Mouse (Mus musculus): ENCODE measurements around the gene Zfp653. TPM values are rescaled to one million over a fixed set of nuclear protein-coding genes. Genes with fewer than 3 reads are reported as not detected.

Zfp653 gene
- polyA plus RNA-seq, 1 experiment from 2014 or later: 3.7 TPM

GRCm38 (mm10) chr9:22024592-22024991 is 46.6 kb downstream of the Zfp653 start:
- no peaks in the 10 kb centered on the region for H3K36me3 ChIP-seq
- H3K9me3 ChIP-seq (replicated peaks): no peaks in the 10 kb centered on the region
- H3K27me3 ChIP-seq: peaks cover 4% of the 10 kb centered on the region
- peak; percentile 58; the same call in 1 of the 2 replicates for ATAC-seq (ENCODE audit: low read depth)
- 62% methylated on average over 8 of the region's 8 CpGs for whole genome bisulfite sequencing (ENCODE audit: insufficient replicate concordance)
- H3K4me1 ChIP-seq (replicated peaks): peaks cover 14% of the 10 kb centered on the region
- no peak overlapping the region for H3K4me2 ChIP-seq
- no peak for DNase-seq
- H3K27ac ChIP-seq: no peak overlapping the region
- no peak overlapping the region for H3K9ac ChIP-seq
- H3K4me3 ChIP-seq (replicated peaks): no peak overlapping the region

GRCm38 (mm10) chr9:22017208-22017825 is 53.9 kb downstream of the Zfp653 start:
- Histone ChIP-seq H3K4me1 (replicated peaks) (0 out of 2 replicates have a peak, but pooled peaks cover 3% of the 10 kb centered on the region), H3K36me3 (peaks cover 25% of the 10 kb centered on the region), H3K27me3 (no peaks in the 10 kb centered on the region), H3K9me3 (replicated peaks) (no peaks in the 10 kb centered on the region), H3K9ac (no peak overlapping the region), H3K4me2 (no peak overlapping the region), H3K27ac (no peak overlapping the region), H3K4me3 (replicated peaks) (no peak overlapping the region)
- ATAC-seq (ENCODE audit: low read depth): 0 out of 2 replicates have a peak, but pooled peaks have one; percentile 25
- 68% methylated on average over 7 of the region's 7 CpGs for WGBS (ENCODE audit: insufficient replicate concordance)
- DNase-seq: no peak

GRCm38 (mm10) chr9:22016245-22016644 is 54.9 kb downstream of the Zfp653 start:
- H3K36me3 ChIP-seq: peaks cover 35% of the 10 kb centered on the region
- H3K4me2 ChIP-seq: no peak overlapping the region
- no peaks in the 10 kb centered on the region for H3K9me3 ChIP-seq (replicated peaks)
- H3K9ac ChIP-seq: no peak overlapping the region
- no peak overlapping the region for H3K27ac ChIP-seq
- H3K4me3 ChIP-seq (replicated peaks): no peak overlapping the region
- WGBS (ENCODE audit: insufficient replicate concordance): 64% methylated on average over 10 of the region's 10 CpGs
- H3K4me1 ChIP-seq (replicated peaks): 0 out of 2 replicates have a peak, but pooled peaks cover 3% of the 10 kb centered on the region
- ATAC-seq (ENCODE audit: low read depth) (no peak), DNase-seq (no peak)
- H3K27me3 ChIP-seq: no peaks in the 10 kb centered on the region

GRCm38 (mm10) chr9:22012731-22013130 is 58.4 kb downstream of the Zfp653 start:
- DNase-seq (no peak), ATAC-seq (ENCODE audit: low read depth) (no peak)
- no peaks in the 10 kb centered on the region for H3K9me3 ChIP-seq (replicated peaks)
- H3K4me3 ChIP-seq (replicated peaks): no peak overlapping the region
- no peaks in the 10 kb centered on the region for H3K4me1 ChIP-seq (replicated peaks)
- no peak overlapping the region for H3K27ac ChIP-seq
- no peak overlapping the region for H3K4me2 ChIP-seq
- no peak overlapping the region for H3K9ac ChIP-seq
- H3K27me3 ChIP-seq: no peaks in the 10 kb centered on the region
- 91% methylated on average over 13 of the region's 13 CpGs for WGBS (ENCODE audit: insufficient replicate concordance)
- peaks cover 71% of the 10 kb centered on the region for H3K36me3 ChIP-seq

- WGBS (ENCODE audit: insufficient replicate concordance): 61% methylated on average over 5 of the region's 5 CpGs
- no peaks in the 10 kb centered on the region for H3K27me3 ChIP-seq
- 0 out of 2 replicates have a peak, but pooled peaks cover 6% of the 10 kb centered on the region for H3K4me1 ChIP-seq (replicated peaks)
- H3K9ac ChIP-seq: no peak overlapping the region
- peaks cover 87% of the 10 kb centered on the region for H3K36me3 ChIP-seq
- H3K27ac ChIP-seq: no peak overlapping the region
- no peaks in the 10 kb centered on the region for H3K9me3 ChIP-seq (replicated peaks)
- DNase-seq: no peak
- no peak for ATAC-seq (ENCODE audit: low read depth)
- H3K4me2 ChIP-seq: no peak overlapping the region
- H3K4me3 ChIP-seq (replicated peaks): no peak overlapping the region
Measured at GRCm38 (mm10) chr9:22011055-22011454, 60.1 kb downstream of the Zfp653 start.

Small RNA genes within 50 kb of the gene (microRNA-seq; reads per million reads assigned to microRNA genes)
- gene Mir7084: not detected

Other genes with a start within 250 kb of the Zfp653 start
- 15.5 and 16.1 TPM in 2 replicates for gene Angptl8, start 235.9 kb downstream of the Zfp653 start, polyA plus RNA-seq (2015; fragmentation: Nextera tagmentation; extraction: Ambion mirVana)
- 3.9 and 4.1 TPM in 2 replicates for gene Dock6, start 218.7 kb downstream of the Zfp653 start, polyA plus RNA-seq (2015; fragmentation: Nextera tagmentation; extraction: Ambion mirVana)
- 6.6 and 8.4 TPM in 2 replicates for gene Rab3d, start 153.2 kb downstream of the Zfp653 start, polyA plus RNA-seq (2015; fragmentation: Nextera tagmentation; extraction: Ambion mirVana)
- 1.0 and 1.2 TPM in 2 replicates for gene Ccdc159, start 143.9 kb downstream of the Zfp653 start, polyA plus RNA-seq (2015; fragmentation: Nextera tagmentation; extraction: Ambion mirVana)
- gene Tmem205, start 143.8 kb downstream of the Zfp653 start, polyA plus RNA-seq (2015; fragmentation: Nextera tagmentation; extraction: Ambion mirVana): 49.5 and 57.2 TPM in 2 replicates
- 0.99 and 1.4 TPM in 2 replicates for gene Plppr2, start 134.3 kb downstream of the Zfp653 start, polyA plus RNA-seq (2015; fragmentation: Nextera tagmentation; extraction: Ambion mirVana)
- 2.1 and 2.6 TPM in 2 replicates for gene Swsap1, start 115.6 kb downstream of the Zfp653 start, polyA plus RNA-seq (2015; fragmentation: Nextera tagmentation; extraction: Ambion mirVana)
- 143 and 144 TPM in 2 replicates for gene Epor, start 107.9 kb downstream of the Zfp653 start, polyA plus RNA-seq (2015; fragmentation: Nextera tagmentation; extraction: Ambion mirVana)
- 0.15 and 0.46 TPM in 2 replicates for gene Rgl3, start 81.9 kb downstream of the Zfp653 start, polyA plus RNA-seq (2015; fragmentation: Nextera tagmentation; extraction: Ambion mirVana)
- gene Ccdc151, start 68.7 kb downstream of the Zfp653 start, polyA plus RNA-seq (2015; fragmentation: Nextera tagmentation; extraction: Ambion mirVana): 0.16 TPM in 1 of 2 replicates, not detected in the other
- 52.6 and 57.5 TPM in 2 replicates for gene Prkcsh, start 68.6 kb downstream of the Zfp653 start, polyA plus RNA-seq (2015; fragmentation: Nextera tagmentation; extraction: Ambion mirVana)
- 0.05 and 0.08 TPM in 2 replicates for gene Elavl3, start 19.4 kb downstream of the Zfp653 start, polyA plus RNA-seq (2015; fragmentation: Nextera tagmentation; extraction: Ambion mirVana)
- not detected in 2 replicates for gene Gm49318, start 117 bp downstream of the Zfp653 start, polyA plus RNA-seq (2015; fragmentation: Nextera tagmentation; extraction: Ambion mirVana)
- 33.4 and 34.2 TPM in 2 replicates for gene Ecsit, start 14.1 kb upstream of the Zfp653 start, polyA plus RNA-seq (2015; fragmentation: Nextera tagmentation; extraction: Ambion mirVana)
- 1.9 and 3.6 TPM in 2 replicates for gene Cnn1, start 27.8 kb upstream of the Zfp653 start, polyA plus RNA-seq (2015; fragmentation: Nextera tagmentation; extraction: Ambion mirVana)
- 103 and 109 TPM in 2 replicates for gene Elof1, start 45.8 kb upstream of the Zfp653 start, polyA plus RNA-seq (2015; fragmentation: Nextera tagmentation; extraction: Ambion mirVana)
- gene Acp5, start 64.3 kb upstream of the Zfp653 start, polyA plus RNA-seq (2015; fragmentation: Nextera tagmentation; extraction: Ambion mirVana): 184 and 187 TPM in 2 replicates
- gene Pigyl, start 85.5 kb upstream of the Zfp653 start, polyA plus RNA-seq (2015; fragmentation: Nextera tagmentation; extraction: Ambion mirVana): 42.1 and 44.6 TPM in 2 replicates
- not detected in 2 replicates for gene Zfp872, start 116.7 kb upstream of the Zfp653 start, polyA plus RNA-seq (2015; fragmentation: Nextera tagmentation; extraction: Ambion mirVana)
- gene Zfp809, start 154.3 kb upstream of the Zfp653 start, polyA plus RNA-seq (2015; fragmentation: Nextera tagmentation; extraction: Ambion mirVana): 6.6 and 8.7 TPM in 2 replicates
- gene Zfp599, start 188.5 kb upstream of the Zfp653 start, polyA plus RNA-seq (2015; fragmentation: Nextera tagmentation; extraction: Ambion mirVana): 1.9 and 2.0 TPM in 2 replicates
- gene Zfp810, start 236.3 kb upstream of the Zfp653 start, polyA plus RNA-seq (2015; fragmentation: Nextera tagmentation; extraction: Ambion mirVana): 2.6 and 3.1 TPM in 2 replicates

Measured in liver, embryonic 13.5 days (tissue).